In genomic region chr4:111682793-111683192, GRCm38 (mm10) we compare ENCODE assay signal across 14 mouse cellular contexts.
"Had no signal": no experiment of that assay in that cellular context is flagged by ENCODE, and none has a peak within 500 bp of the region (broad histone marks: within the 10 kb centered on the region; RNA-seq: fewer than 3 reads in every experiment).

No protein-coding gene starts in this region.

- DNase-seq: liver, postnatal 0 days; lung, adult 2 months; lung, postnatal 14 days; lung, postnatal 36 days; midbrain, embryonic 14.5 days; retina, postnatal 1 day; right cerebral cortex, adult 18-20 months; right cerebral cortex, postnatal 25 days; right cerebral cortex, postnatal 4 days; spleen, adult 18-20 months; thymus, adult 2 months; thymus, postnatal 25 days; thymus, postnatal 4 days had no signal

- ATAC-seq: liver, postnatal 0 days; lung, postnatal 0 days had no signal
